Mouse (Mus musculus): ENCODE measurements around the gene Slc5a4b. TPM values are rescaled to one million over a fixed set of nuclear protein-coding genes. Genes with fewer than 3 reads are reported as not detected.

Gene Slc5a4b
- total and polyA plus RNA-seq, 2 experiments from 2014 or later = 0.08 TPM; not detected in 1

DNA sequence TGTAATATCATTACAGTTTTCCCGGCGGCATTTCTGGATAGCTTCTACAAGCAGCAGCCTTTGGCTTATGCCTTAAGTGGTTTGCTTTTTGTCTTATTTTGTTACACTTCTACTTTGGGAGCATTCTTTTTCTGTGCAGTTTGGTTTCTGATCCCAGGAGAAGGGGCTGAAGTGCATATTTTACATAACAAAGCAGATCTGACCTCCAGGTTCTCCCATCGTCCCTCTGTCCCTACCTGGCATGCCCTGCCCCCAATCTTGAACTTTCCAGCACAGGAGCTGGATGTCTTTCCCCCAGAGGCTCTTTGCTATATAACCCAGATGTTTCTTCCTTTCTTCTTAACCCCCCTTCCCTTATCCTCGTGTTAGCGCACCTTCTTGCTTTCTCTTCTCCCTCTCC is 65.4 kb downstream of the Slc5a4b start:
- no peak for TF ChIP-seq CTCF (IDR thresholded peaks at IDR 0.05; ENCODE audit: low read depth)
- no peaks in the 10 kb centered on the region for H3K27me3 ChIP-seq (ENCODE audit: insufficient read depth, low read length)
- 54% methylated on average over 5 of the region's 5 CpGs for WGBS

GRCm38 (mm10) chr10:76036962-76037361 is 73.8 kb downstream of the Slc5a4b start:
- DNase-seq (ENCODE audit: low spot score) = no peak
- Histone ChIP-seq H3K9me3 (ENCODE audit: low read length) (no peaks in the 10 kb centered on the region), H3K9ac (replicated peaks; ENCODE audit: low read length) (no peak overlapping the region), H3K4me2 (ENCODE audit: low read depth, low read length) (no peak overlapping the region), H3K4me1 (ENCODE audit: insufficient read depth, low read length) (no peaks in the 10 kb centered on the region), H3K4me3 (ENCODE audit: low read length) (no peak overlapping the region), H3K27me3 (ENCODE audit: insufficient read depth, low read length) (no peaks in the 10 kb centered on the region), H3K27ac (no peak overlapping the region), H3K36me3 (ENCODE audit: insufficient read depth, low read length) (peaks cover 26% of the 10 kb centered on the region)
- no peak for TF ChIP-seq CTCF (IDR thresholded peaks at IDR 0.05; ENCODE audit: low read depth)
- 98% methylated on average over 5 of the region's 5 CpGs for WGBS
- no peak for ATAC-seq

More for the DNA sequence above, 65.4 kb downstream of the Slc5a4b start:
- H3K4me1 ChIP-seq (ENCODE audit: insufficient read depth, low read length) = no peaks in the 10 kb centered on the region
- H3K9me3 ChIP-seq (ENCODE audit: low read length) = no peaks in the 10 kb centered on the region
- no peak overlapping the region for H3K27ac ChIP-seq
- ATAC-seq (no peak), DNase-seq (ENCODE audit: low spot score) (no peak)
- H3K9ac ChIP-seq (replicated peaks; ENCODE audit: low read length) = no peak overlapping the region
- no peak overlapping the region for H3K4me3 ChIP-seq (ENCODE audit: low read length)
- H3K36me3 ChIP-seq (ENCODE audit: insufficient read depth, low read length) = peaks cover 3% of the 10 kb centered on the region
- H3K4me2 ChIP-seq (ENCODE audit: low read depth, low read length) = no peak overlapping the region

GRCm38 (mm10) chr10:76035277-76035676 is 75.5 kb downstream of the Slc5a4b start:
- no peak for DNase-seq (ENCODE audit: low spot score)
- Histone ChIP-seq H3K27me3 (ENCODE audit: insufficient read depth, low read length) (no peaks in the 10 kb centered on the region), H3K36me3 (ENCODE audit: insufficient read depth, low read length) (peaks cover 22% of the 10 kb centered on the region), H3K4me2 (ENCODE audit: low read depth, low read length) (no peak overlapping the region), H3K27ac (no peak overlapping the region), H3K4me1 (ENCODE audit: insufficient read depth, low read length) (no peaks in the 10 kb centered on the region), H3K9ac (replicated peaks; ENCODE audit: low read length) (no peak overlapping the region), H3K9me3 (ENCODE audit: low read length) (no peaks in the 10 kb centered on the region), H3K4me3 (ENCODE audit: low read length) (no peak overlapping the region)
- no peak for TF ChIP-seq CTCF (IDR thresholded peaks at IDR 0.05; ENCODE audit: low read depth)
- ATAC-seq = no peak

DNA sequence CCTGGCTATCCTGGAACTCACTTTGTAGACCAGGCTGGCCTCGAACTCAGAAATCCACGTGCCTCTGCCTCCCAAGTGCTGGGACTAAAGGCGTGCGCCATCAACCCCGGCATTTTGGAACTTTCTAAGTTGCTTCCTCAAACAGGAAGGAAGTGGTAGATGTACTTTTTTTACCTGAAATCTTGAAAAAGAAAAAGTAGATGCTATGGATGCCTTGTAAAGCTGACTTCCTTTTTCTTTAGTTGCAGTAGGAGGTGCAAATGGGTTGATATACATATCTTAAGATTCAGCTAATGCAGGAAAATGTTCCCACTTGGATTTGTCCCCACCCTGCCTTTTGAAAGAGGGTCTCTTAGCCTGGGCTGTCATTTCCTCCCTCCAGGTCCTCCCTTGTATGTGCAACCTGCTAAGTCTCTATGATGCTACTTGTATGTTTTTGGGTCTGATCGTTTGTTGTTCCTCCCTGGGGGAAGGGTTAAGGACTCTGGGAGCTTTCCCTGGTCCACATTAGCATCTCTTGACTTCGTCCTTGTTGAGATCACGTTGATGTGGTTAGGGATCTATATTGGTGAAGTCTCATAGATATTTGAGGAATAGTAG is 76.7 kb downstream of the Slc5a4b start:
- Histone ChIP-seq H3K4me2 (ENCODE audit: low read depth, low read length) (no peak overlapping the region), H3K4me1 (ENCODE audit: insufficient read depth, low read length) (no peaks in the 10 kb centered on the region), H3K27ac (no peak overlapping the region), H3K9ac (replicated peaks; ENCODE audit: low read length) (no peak overlapping the region), H3K9me3 (ENCODE audit: low read length) (no peaks in the 10 kb centered on the region), H3K4me3 (ENCODE audit: low read length) (no peak overlapping the region), H3K36me3 (ENCODE audit: insufficient read depth, low read length) (peaks cover 10% of the 10 kb centered on the region), H3K27me3 (ENCODE audit: insufficient read depth, low read length) (no peaks in the 10 kb centered on the region)
- 95% methylated on average over 8 of the region's 8 CpGs for whole genome bisulfite sequencing
- ATAC-seq (no peak), DNase-seq (ENCODE audit: low spot score) (no peak)
- TF ChIP-seq CTCF (IDR thresholded peaks at IDR 0.05; ENCODE audit: low read depth) = no peak

DNA sequence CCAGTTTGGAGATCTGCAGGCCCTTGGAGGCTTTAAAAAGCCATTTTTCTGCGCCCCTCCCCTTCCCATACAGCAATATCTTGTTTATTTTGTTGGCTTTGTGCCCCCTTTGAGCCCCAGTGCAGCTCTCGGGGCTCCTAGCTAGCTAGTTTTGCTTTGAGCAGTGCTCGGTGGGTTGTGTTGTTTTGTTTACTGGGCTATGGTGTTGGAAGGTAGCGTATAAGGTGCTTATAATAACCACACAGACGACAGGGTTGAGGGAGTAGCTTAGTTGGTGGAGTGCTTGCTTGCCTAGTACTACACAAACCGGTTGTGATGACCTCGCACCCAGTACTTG is 77.7 kb downstream of the Slc5a4b start:
- peak overlapping the region; percentile 85 for H3K9ac ChIP-seq (replicated peaks; ENCODE audit: low read length)
- peak overlapping the region; percentile 81 for H3K4me2 ChIP-seq (ENCODE audit: low read depth, low read length)
- H3K4me1 ChIP-seq (ENCODE audit: insufficient read depth, low read length) = no peaks in the 10 kb centered on the region
- H3K36me3 ChIP-seq (ENCODE audit: insufficient read depth, low read length) = no peaks in the 10 kb centered on the region; the same call in 1 of the 2 replicates
- no peaks in the 10 kb centered on the region for H3K27me3 ChIP-seq (ENCODE audit: insufficient read depth, low read length)
- H3K9me3 ChIP-seq (ENCODE audit: low read length) = no peaks in the 10 kb centered on the region
- H3K27ac ChIP-seq = peak overlapping the region; percentile 77
- H3K4me3 ChIP-seq (ENCODE audit: low read length) = peak overlapping the region; percentile 81
- DNase-seq (ENCODE audit: low spot score) (no peak), ATAC-seq (no peak)
- WGBS = 19% methylated on average over 7 of the region's 7 CpGs
- no peak for TF ChIP-seq CTCF (IDR thresholded peaks at IDR 0.05; ENCODE audit: low read depth)

DNA sequence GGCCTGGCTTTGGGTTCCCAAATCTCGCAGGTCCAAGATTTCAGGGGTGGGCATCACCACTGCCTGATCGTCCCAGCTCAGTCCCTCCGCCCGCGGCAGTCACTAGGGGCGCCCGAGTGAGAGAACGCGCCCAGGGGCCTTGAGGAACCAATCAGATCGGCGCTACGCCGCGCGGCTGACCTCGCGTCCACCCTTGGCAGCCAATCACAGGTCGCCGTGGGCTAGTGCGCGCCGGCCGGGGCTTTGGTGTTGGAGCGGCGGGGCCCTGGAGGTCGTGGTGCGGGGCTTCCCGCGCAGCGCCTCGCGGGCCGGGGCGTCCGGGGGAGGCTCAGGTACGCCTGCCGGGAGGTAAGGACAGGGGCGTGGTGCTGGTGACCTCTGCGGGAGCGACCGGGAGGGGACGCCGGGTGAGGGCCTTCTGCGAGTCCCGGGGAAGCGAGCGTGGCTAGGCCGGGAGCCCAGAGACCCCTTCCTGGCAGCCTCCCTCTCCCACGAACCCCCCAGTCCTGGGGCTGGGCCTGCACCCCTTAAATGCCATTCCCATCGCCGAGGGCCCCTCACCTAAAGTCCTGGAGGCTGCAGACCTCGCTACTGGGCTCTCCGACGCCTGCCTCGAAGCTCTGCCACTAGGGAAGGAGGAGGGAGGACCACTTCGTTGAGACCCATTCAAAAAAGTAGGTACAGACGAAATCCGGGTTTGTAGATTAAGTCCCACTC is 78.2 kb downstream of the Slc5a4b start, which contains the start of gene Zfp280b:
Gene Zfp280b (plus strand): TSS at position 249 of the 717 bp plus-strand sequence.
- H3K27ac ChIP-seq = peak within 1 kb of the TSS; percentile 77
- no peaks in the 10 kb centered on the region for H3K4me1 ChIP-seq (ENCODE audit: insufficient read depth, low read length)
- no peaks in the 10 kb centered on the region for H3K9me3 ChIP-seq (ENCODE audit: low read length)
- no peaks in the 10 kb centered on the region for H3K36me3 ChIP-seq (ENCODE audit: insufficient read depth, low read length)
- peak; percentile 77 for TF ChIP-seq CTCF (IDR thresholded peaks at IDR 0.05; ENCODE audit: low read depth)
- ATAC-seq (peak; percentile 99), DNase-seq (ENCODE audit: low spot score) (peak; percentile 97)
- peak within 1 kb of the TSS; percentile 81 for H3K4me3 ChIP-seq (ENCODE audit: low read length)
- under 1% methylated on average over 56 of the region's 58 CpGs for WGBS
- no peaks in the 10 kb centered on the region for H3K27me3 ChIP-seq (ENCODE audit: insufficient read depth, low read length)
- peak within 1 kb of the TSS; percentile 85 for H3K9ac ChIP-seq (replicated peaks; ENCODE audit: low read length)
- H3K4me2 ChIP-seq (ENCODE audit: low read depth, low read length) = peak within 1 kb of the TSS; percentile 81

Data from hindbrain, postnatal 0 days (tissue).